Mouse (Mus musculus) C3H10T1/2 (cell line): ENCODE results near the gene Vmn1r178. TPM values are rescaled to one million over a fixed set of nuclear protein-coding genes. Genes with fewer than 3 reads are reported as not detected.

Source experiments
- polyA plus RNA-seq, 2 experiments: library from polyadenylated mRNA; unstranded; fragments of >200 nt; fragmentation: generic; extraction: Trizol; gene quantifications; one replicate each; pipeline ENCODE4 v1.2.1; 2012; ENCODE audit warnings: missing spikeins in 2 of 2

Vmn1r178 gene
- not detected for polyA plus RNA-seq

GRCm38 (mm10) chr7:23891709-23892108 lies at the start of gene Vmn1r178:
Vmn1r178 (plus strand) TSS chr7:23892009.

GRCm38 (mm10) chr7:23866349-23866748 lies 25.5 kb upstream of the Vmn1r178 start, which contains the start of gene Vmn1r177:
Vmn1r177 (minus strand) TSS chr7:23866449.

GRCm38 (mm10) chr7:23926678-23927077 lies 34.9 kb downstream of the Vmn1r178 start, which contains the start of gene Vmn1r179:
Vmn1r179 (plus strand) TSS chr7:23926978.

Other genes starting within 250 kb of the Vmn1r178 start
- not detected for gene Vmn1r172, start 233.7 kb upstream of the Vmn1r178 start, polyA plus RNA-seq
- gene Vmn1r173, start 191.3 kb upstream of the Vmn1r178 start, polyA plus RNA-seq: not detected
- not detected for gene Vmn1r174, start 139.7 kb upstream of the Vmn1r178 start, polyA plus RNA-seq
- not detected for gene Vmn1r175, start 81.4 kb upstream of the Vmn1r178 start, polyA plus RNA-seq
- gene Vmn1r176, start 54.6 kb upstream of the Vmn1r178 start, polyA plus RNA-seq: not detected
- gene Vmn1r177, start 25.6 kb upstream of the Vmn1r178 start, polyA plus RNA-seq: not detected
- not detected for gene Vmn1r179, start 35.0 kb downstream of the Vmn1r178 start, polyA plus RNA-seq
- not detected for gene Vmn1r180, start 58.6 kb downstream of the Vmn1r178 start, polyA plus RNA-seq
- not detected for gene Vmn1r181, start 82.6 kb downstream of the Vmn1r178 start, polyA plus RNA-seq
- not detected for gene V1rd19, start 109.7 kb downstream of the Vmn1r178 start, polyA plus RNA-seq
- not detected for gene Vmn1r183, start 161.2 kb downstream of the Vmn1r178 start, polyA plus RNA-seq
- gene Zfp180, start 189.9 kb downstream of the Vmn1r178 start, polyA plus RNA-seq: 1 to 10 TPM in 1 of 2 experiments, under 1 TPM in 1; 0.62 to 5.6 TPM
- gene Zfp112, start 220.3 kb downstream of the Vmn1r178 start, polyA plus RNA-seq: 1 to 10 TPM in 1 of 2 experiments, under 1 TPM in 1; 0.08 to 2.1 TPM
- 1 to 10 TPM; 1.0 to 3.9 TPM for gene Zfp235, start 242.2 kb downstream of the Vmn1r178 start, polyA plus RNA-seq